Mouse (Mus musculus): ENCODE data around the gene Tomm40.

DNA sequence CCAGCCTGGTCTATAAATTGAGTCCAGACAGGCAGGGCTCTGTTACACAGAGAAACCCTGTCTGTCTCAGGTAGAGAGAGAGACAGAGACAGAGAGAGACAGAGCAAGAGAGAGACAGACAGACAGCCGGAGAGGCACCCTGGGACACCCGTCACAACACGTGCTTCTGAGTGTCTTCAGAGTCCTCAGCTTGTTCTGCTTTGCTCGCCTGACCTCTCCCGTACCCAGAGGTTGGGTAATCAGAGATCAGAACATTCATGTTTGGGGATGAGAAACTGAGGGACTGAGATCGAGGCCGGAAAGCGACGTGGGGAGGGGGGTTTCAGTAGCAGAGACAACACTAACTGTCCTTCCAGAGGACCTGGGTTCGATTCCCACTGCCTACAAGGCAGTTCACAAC, 39.4 kb downstream of the Tomm40 start:
- no peak for TF ChIP-seq CTCF (IDR thresholded peaks at IDR 0.05; ENCODE audit: low read depth)
- TF ChIP-seq EP300 (IDR thresholded peaks at IDR 0.05; ENCODE audit: low read depth), result no peak

Measured in liver, postnatal 0 days (tissue).